Mouse (Mus musculus) adrenal gland, adult 8-10 months (tissue): Measurements from ENCODE around the gene Gfer. TPM values are rescaled to one million over a fixed set of nuclear protein-coding genes. Genes with fewer than 3 reads are reported as not detected.
"Not testable (repeated sequence)": the region's sequence is repeated elsewhere in the genome, so short reads cannot be mapped to it uniquely, and the experiment has no call there.

Source experiments
- DNase-seq: peaks from one replicate; pipeline ENCODE4 v3.0.0; 2022
- total RNA-seq, 4 experiments: library from RNA; stranded (reverse); gene quantifications; 2 replicates each; pipeline ENCODE4 v1.2.4; 2022

Gfer gene
- total RNA-seq, 4 experiments from 2014 or later, result 31.7 to 35.6 (median 32.6) TPM

DNA sequence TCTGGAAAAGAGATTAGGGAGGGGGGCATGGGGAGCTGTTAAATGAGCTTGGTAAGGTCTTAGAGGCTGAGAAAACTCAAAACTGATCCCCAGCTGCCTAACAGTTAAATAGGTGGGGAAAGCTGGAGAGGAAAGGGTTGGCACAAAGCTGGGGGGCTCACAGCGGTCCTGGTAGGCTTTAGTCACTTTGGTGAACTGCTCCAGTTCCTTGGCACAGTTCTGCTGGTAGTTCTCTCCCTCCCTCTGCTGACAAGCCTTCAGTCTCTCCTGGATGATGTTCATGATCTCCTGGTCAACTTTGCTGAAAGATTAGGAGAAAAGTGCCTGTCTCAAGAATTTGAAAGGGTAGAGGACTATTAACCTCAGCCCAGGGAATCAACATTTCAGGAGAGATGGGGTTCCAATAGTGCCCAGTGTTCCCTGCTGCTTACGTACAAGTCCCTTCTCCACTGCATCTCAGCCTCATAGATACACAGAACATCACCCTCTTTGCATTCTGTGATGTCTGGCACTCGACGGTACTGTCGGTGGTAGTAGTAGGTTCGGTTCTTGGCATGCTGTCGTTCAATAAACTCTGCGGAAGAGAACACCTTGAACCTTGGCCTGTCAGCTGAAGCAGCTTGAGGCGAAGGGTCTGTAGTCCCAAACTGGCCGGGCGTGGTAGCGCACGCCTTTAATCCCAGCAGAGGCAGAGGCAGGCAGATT is 26.4 kb upstream of the Gfer start:
- no peak for DNase-seq

DNA sequence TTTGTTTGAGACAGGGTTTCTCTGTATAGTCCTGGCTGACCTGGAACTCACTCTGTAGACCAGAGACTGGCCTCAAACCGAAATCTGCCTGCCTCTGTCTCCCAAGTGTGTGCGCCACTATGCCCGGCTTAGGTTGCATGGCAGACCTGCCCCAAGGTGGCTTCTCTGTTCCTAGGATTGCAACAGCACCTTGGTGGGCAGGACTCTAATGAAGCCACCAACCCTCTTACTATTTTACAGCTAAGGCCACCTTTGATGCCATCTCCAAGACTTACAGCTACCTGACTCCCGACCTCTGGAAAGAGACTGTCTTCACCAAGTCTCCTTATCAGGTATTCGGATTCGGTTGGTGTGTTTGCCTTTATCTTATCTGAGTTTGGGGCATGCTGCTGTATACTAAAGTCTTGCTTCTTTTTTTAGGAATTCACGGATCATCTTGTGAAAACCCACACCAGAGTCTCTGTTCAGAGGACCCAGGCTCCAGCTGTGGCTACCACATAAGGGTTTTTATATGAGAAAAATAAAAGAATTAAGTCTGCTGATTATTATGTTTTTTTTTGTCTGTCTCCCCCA is 25.5 kb upstream of the Gfer start:
- not testable (repeated sequence) for DNase-seq

DNA sequence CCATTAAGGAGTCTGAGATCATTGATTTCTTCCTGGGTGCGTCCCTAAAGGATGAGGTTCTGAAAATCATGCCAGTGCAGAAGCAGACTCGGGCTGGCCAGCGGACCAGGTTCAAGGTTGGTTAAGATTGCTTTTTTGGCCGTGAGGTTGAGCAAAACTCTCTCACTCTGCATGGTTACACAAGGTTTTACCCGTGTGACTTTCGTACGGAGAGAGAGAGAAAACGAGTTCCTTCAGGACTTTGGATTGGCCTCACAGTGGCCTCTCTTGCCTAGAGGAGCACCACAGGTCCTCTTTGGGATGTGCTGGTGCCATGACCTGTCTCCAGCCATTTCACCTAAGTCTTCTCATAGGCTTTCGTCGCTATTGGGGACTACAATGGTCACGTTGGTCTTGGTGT is 24.7 kb upstream of the Gfer start:
- DNase-seq, result not testable (repeated sequence)

DNA sequence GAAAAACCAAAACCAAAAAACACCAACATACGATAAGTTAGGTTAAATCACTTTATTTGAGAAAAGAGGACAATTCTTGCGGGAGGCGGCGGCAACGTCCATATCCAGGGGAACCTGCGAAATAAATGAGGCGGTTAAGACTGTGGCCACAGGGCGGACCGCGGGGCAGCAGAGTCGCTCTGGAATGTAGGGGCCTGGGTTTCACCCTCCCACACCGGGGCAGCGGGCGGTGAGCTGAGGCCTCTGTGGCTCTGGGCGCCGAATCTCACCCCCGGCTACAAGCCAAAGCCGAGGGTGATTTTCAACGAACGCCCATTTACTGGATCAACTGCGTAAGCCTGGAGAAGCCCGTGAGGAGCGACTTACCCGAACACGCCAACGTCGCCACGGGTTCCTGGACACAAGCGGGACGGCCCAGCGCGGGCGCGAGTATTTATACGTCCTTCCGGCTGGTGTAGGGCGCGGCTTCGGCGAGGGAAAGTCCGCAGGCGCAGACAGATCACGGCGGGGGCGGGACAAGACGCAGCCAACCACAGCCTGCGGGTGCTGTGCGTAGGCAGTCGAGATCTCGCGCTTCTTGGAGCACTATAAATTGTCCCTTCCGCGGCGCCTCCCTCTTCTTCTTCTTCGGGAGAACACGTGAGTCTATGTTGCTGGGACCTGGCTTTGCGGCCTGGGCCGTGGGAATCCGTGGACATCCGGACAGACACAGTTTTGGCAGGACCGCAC is 23.7 kb upstream of the Gfer start:
- peak; percentile 98 for DNase-seq

GRCm38 (mm10) chr17:24718938-24719337 is 23.0 kb upstream of the Gfer start:
- DNase-seq, result not testable (repeated sequence)

DNA sequence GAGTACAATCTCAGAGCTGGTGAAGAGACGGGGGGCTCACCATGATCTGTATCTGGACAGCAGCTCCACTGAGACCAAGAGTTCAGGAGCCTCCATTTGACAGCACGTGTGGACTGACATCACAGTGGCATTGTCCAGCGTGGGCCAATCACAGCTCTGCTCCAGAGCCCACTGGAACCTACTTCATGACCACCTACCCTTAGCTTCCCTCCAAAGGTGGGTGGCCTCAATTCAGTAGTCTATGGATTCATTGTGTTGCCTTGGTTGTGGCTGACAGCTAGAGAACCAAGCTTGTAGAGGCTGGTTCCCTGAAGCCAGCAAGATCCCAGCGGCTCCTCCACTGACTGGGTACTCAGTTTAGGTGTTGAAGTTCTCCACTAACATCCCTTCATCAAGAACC is 22.0 kb upstream of the Gfer start, which contains the start of the genes Rnf151 and Rps2:
TSS of gene Rnf151 (minus strand) at position 121 of the 400 bp plus-strand sequence.
TSS of gene Rps2 (plus strand) at position 174 of the 400 bp plus-strand sequence.
- no peak for DNase-seq

DNA sequence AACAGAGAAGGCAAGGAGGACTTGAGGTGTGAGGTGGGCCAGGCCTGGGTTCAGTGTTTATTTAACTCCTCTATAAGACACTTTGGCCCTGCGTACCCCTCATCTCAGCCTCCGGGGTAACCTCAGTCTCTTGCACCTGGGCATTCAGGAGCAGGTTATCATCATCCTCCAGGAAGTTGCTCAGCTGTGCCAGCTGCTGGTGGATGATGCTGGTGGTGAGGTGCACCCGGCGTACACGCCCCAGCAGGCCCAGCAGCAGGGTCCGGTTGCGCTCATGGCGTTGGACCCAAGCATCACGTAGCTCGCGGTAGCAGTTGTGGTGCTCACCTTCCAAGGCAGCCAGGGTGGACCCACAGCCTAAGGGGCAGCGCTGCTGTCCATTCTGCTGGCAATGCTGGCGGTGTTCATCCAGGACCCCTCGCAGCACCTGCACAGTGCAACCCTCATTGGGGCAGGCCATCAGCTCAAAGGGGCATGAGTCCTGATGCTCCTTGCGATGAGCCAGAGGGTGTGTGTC is 20.3 kb upstream of the Gfer start:
- no peak for DNase-seq

GRCm38 (mm10) chr17:24715556-24715955 is 19.6 kb upstream of the Gfer start:
- no peak for DNase-seq

DNA sequence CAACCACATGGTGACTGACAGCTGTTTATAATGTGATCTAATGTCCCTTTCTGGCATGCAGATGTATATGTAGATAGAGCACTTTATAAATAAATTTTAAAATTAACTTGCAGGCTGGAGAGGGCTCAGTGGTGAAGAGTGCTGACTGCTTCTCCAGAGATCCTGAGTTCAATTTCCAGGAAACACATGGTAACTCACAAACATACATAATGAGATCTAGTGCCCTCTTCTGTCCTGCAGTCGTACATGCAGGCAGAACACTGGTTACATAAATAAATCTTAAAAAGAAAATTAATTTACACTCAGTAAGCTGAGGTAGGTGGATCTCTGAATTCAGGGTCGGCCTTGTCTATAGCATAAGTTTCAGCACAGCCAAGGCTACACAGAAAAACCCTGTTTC is 12.7 kb upstream of the Gfer start:
- no peak for DNase-seq

- no peak for DNase-seq
These were observed 12.0 kb upstream of the Gfer start for GRCm38 (mm10) chr17:24707801-24708425.

DNA sequence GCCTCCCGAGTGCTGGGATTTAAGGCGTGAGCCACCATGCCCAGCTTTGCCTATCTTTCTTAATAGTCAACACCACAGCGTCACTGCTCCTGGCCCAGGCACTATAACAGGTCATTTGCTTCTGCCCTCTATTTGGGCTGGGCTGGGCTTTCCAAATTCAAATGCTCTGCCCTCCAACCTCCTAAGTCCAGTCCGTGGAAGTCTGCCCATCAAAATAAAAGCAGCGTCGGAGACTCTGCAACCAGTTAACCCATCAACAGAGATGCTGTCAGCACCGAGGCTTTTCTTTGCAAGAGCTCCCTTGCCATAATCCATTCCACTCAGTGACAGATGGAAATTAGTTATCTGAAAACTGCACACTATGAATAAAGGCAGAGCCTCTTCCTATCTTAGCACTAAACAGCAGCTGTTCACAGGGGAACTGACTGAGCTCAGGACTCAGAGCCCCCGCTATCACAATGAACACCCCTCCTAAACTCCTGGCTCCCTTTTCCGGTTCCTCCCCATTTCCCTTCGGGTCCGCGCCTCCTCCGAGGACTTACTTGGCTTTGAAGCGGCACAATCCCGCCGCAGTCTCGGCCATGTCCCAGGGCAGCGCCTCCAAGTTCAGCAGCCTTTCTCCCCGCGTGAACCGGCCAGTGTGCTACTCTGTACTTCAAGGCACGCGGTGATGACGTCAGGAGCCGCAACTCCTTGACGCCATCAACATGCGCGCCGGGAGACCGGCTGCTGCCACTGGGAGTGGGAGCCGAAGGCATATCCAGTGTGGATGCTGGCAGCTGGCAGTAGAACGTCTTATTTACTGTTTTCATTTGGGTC is 11.2 kb upstream of the Gfer start, which contains the start of gene Tbl3:
TSS of gene Tbl3 (minus strand) at position 679 of the 819 bp plus-strand sequence.
- peak; percentile 88 for DNase-seq

GRCm38 (mm10) chr17:24705821-24706220 is 9.9 kb upstream of the Gfer start:
- no peak for DNase-seq

- DNase-seq, result no peak
These were observed 5.3 kb upstream of the Gfer start for GRCm38 (mm10) chr17:24701251-24701650.

GRCm38 (mm10) chr17:24699473-24699872 is 3.5 kb upstream of the Gfer start:
- DNase-seq, result no peak

DNA sequence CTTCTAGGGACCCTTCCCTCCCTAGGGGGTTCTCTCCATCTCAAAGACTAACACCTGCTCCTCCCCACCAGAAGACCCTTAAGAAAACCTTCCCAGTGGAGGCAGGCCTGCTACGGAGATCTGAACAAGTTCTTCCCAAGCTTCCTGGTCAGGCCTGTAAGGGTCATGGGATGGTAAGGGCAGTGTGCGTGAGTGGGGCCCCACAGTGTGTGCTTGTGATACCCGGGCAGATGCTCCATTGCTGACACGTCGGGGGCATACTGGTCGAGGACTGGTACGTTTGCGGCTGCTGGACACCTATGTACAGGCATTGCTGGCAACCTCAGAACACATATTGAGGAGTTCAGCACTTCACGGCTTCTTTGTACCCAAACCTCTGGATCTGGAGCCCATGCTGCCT is 2.8 kb upstream of the Gfer start:
- peak; percentile 10 for DNase-seq

GRCm38 (mm10) chr17:24697985-24698384 is 2.0 kb upstream of the Gfer start:
- DNase-seq, result peak; percentile 12

DNA sequence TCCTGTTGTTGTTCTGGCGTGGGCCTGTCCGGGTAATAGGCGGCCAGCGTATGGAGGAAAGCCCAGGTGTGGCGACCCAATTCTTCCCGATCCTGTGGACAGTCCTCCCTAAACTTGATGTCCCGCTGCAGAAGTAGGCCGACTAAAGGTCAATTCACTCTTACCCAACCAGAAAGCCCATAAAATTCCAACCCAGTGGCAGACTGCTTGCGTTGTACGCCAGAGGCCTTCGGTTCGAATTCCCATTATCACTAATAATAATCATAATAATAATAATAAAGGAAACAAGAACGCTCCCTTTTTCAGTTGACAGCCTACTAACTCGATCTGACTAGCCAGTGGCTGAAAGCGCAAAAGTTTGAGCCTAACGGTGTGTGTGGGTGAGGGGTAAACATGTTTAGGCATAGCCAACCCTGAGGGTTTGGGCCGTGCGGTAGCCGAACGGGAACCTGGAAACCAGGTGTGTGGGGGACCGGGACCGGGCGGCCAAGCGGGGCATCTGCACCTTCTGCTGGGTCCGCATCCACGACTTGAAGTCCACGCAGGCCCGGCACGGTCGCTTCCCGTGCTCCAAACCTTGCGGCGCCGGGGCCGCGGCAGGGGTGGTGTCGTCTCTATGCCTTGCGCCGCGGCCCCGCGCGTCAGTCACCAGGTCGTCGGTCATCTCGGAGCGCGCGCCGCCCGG is 488 bp downstream of the Gfer start:
- no peak for DNase-seq

- DNase-seq, result peak; percentile 0
These were observed 3.6 kb downstream of the Gfer start for GRCm38 (mm10) chr17:24692385-24692784.

DNA sequence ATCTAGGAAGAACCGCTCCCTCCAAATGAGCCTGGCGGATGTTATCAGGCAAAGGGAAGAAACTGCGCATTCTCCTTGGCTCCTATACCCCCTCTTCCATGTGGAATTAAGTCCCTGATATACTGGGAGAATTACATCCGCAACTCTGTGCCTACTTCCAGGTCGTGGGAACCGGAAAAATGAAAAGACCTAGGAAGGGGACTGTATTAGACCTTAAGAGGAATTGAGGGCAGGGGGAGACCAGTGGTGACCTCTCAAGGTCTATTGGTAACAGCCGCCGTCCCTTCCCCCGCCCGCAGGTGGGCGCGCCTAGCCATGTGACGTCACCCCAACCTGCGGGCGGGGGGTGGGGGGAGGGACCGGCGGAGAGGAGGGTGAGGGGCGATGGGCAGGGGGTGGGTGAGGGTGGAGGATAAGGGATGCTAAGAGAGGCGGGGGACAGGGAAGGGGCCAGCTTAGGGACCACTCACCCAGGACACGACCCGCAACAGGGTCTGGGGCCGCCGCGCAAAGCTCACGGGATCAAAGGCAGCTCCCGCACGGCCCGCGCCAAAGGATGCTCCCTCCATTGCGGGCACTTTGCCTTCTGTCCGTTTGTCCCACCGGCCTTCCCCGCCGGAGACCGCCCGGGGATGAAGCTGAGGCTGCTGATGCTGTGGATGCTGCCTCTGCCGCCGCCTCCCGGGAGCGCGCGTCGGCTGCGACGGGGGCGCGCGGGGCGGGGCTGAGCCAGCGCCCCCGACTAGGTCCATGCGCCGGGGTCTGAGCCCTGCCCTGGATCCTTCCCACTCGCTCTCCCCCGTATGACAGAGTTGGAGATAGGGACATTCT is 6.5 kb downstream of the Gfer start, which contains the start of gene Syngr3:
TSS of gene Syngr3 (minus strand) at position 705 of the 831 bp plus-strand sequence.
- peak; percentile 3 for DNase-seq

DNA sequence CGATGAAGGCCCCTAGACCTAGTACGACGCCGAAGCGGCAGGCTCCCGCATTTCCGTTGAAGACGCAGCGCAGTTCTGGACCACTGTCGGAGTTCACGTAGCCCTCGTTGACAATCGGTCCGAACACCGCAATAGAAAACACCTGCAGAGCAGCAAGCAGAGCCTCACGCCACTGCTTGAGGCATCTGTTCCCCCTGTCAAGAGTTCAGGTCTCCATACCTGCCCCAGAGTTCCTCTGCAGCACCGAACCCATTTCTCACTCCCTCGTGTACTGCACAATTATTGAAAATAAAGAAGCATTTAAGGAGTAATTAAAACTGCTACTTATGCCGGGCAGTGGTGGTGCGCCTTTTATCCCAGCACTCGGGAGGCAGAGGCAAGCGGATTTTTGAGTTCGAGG is 8.4 kb downstream of the Gfer start:
- no peak for DNase-seq
